Mouse (Mus musculus) cerebral cortex, adult 2 months (tissue): ENCODE measurements around the gene Hebp2.

ENCODE experiments used
- WGBS: fragments of 180-500 bp; shearing (Covaris S2); methylation state at CpG from one replicate; pipeline ENCODE4 v1.1.7; 2018; 5-methylcytosine and 5-hydroxymethylcytosine counted together

Hebp2 gene

GRCm38 (mm10) chr10:18545813-18546235 is at the start of gene Hebp2:
TSS of gene Hebp2 (minus strand) at chr10:18546076.
- under 1% methylated on average over 22 of the region's 22 CpGs for WGBS

- WGBS = 86% methylated on average over 5 of the region's 5 CpGs
Observed at GRCm38 (mm10) chr10:18589455-18589854, 43.6 kb upstream of the Hebp2 start.

- WGBS = 32% methylated on average over 7 of the region's 7 CpGs
Observed at GRCm38 (mm10) chr10:18584188-18584587, 38.3 kb upstream of the Hebp2 start.

- 58% methylated on average over 2 of the region's 2 CpGs for WGBS
Observed at GRCm38 (mm10) chr10:18572581-18572980, 26.7 kb upstream of the Hebp2 start.

- WGBS = 2% methylated on average over 4 of the region's 4 CpGs
Observed at GRCm38 (mm10) chr10:18562940-18563339, 17.1 kb upstream of the Hebp2 start.

GRCm38 (mm10) chr10:18561445-18561844 is 15.6 kb upstream of the Hebp2 start:
- whole genome bisulfite sequencing = 59% methylated on average over 5 of the region's 5 CpGs

GRCm38 (mm10) chr10:18559076-18559475 is 13.2 kb upstream of the Hebp2 start:
- WGBS = 86% methylated on average over 9 of the region's 9 CpGs

GRCm38 (mm10) chr10:18549321-18550216 is 3.7 kb upstream of the Hebp2 start:
- 6% methylated on average over 35 of the region's 35 CpGs for WGBS

- WGBS = 89% methylated on average over 4 of the region's 4 CpGs
Observed at GRCm38 (mm10) chr10:18547381-18547780, 1.5 kb upstream of the Hebp2 start.

GRCm38 (mm10) chr10:18545309-18545708 is 567 bp downstream of the Hebp2 start:
- WGBS = 8% methylated on average over 13 of the region's 13 CpGs

GRCm38 (mm10) chr10:18536889-18537288 is 9.0 kb downstream of the Hebp2 start:
- WGBS = 95% methylated on average over 2 of the region's 2 CpGs

GRCm38 (mm10) chr10:18532293-18532692 is 13.6 kb downstream of the Hebp2 start:
- 68% methylated on average over 8 of the region's 8 CpGs for WGBS

- WGBS = 61% methylated on average over 4 of the region's 4 CpGs
Observed at GRCm38 (mm10) chr10:18530161-18530560, 15.7 kb downstream of the Hebp2 start.

- 80% methylated on average over 4 of the region's 4 CpGs for WGBS
Observed at GRCm38 (mm10) chr10:18529177-18529576, 16.7 kb downstream of the Hebp2 start.

GRCm38 (mm10) chr10:18528475-18528874 is 17.4 kb downstream of the Hebp2 start:
- WGBS = 19% methylated on average over 5 of the region's 5 CpGs

GRCm38 (mm10) chr10:18527766-18528165 is 18.1 kb downstream of the Hebp2 start:
- 23% methylated on average over 7 of the region's 7 CpGs for WGBS

GRCm38 (mm10) chr10:18526851-18527675 is 18.8 kb downstream of the Hebp2 start:
- WGBS = 24% methylated on average over 20 of the region's 20 CpGs

GRCm38 (mm10) chr10:18526184-18526850 is 19.6 kb downstream of the Hebp2 start:
- whole genome bisulfite sequencing = 32% methylated on average over 22 of the region's 22 CpGs

GRCm38 (mm10) chr10:18525726-18526125 is 20.1 kb downstream of the Hebp2 start:
- 37% methylated on average over 9 of the region's 9 CpGs for WGBS

- WGBS = 85% methylated on average over 15 of the region's 15 CpGs
Observed at GRCm38 (mm10) chr10:18525311-18525710, 20.6 kb downstream of the Hebp2 start.

- 73% methylated on average over 2 of the region's 2 CpGs for WGBS
Observed at GRCm38 (mm10) chr10:18522556-18522955, 23.3 kb downstream of the Hebp2 start.

- 90% methylated on average over 11 of the region's 11 CpGs for WGBS
Observed at GRCm38 (mm10) chr10:18511496-18511895, 34.4 kb downstream of the Hebp2 start.
